Mouse (Mus musculus): ENCODE results near the gene Dcdc2a. TPM values are rescaled to one million over a fixed set of nuclear protein-coding genes. Genes with fewer than 3 reads are reported as not detected.

The Dcdc2a gene
- polyA plus RNA-seq, 1 experiment from 2014 or later, result 1.7 TPM

DNA sequence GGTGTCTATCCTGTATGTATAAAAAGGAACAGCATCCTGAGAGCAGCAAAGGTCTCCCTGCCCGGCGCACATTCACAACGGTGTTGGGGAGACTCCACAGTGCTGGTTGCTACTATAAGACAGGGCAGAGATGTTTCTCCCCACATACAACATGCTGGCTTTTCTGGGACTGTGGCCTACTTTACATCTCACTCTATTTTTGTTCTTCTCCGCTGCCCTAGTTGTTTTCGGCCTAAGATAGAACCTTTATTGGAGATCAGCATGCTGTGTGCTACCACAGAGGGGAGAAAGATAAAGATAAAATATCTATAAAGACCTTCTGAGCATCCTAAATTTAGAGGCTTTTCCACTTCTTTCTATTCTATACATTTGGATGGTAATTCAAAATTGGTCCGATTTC, 72.0 kb downstream of the Dcdc2a start:
- H3K9me3 ChIP-seq (ENCODE audit: control insufficient read depth, low read length), result no peaks in the 10 kb centered on the region
- H3K4me1 ChIP-seq (ENCODE audit: control insufficient read depth, insufficient read depth, low read length), result no peaks in the 10 kb centered on the region
- no peaks in the 10 kb centered on the region for H3K36me3 ChIP-seq (ENCODE audit: control insufficient read depth, insufficient read depth, low read length)
- no peak overlapping the region for H3K4me3 ChIP-seq (ENCODE audit: low read depth, low read length)
- DNase-seq (ENCODE audit: low spot score), result no peak
- no peak overlapping the region for H3K4me2 ChIP-seq (ENCODE audit: low read depth, low read length)
- H3K9ac ChIP-seq (ENCODE audit: low read depth, low read length), result no peak overlapping the region
- no peak for ATAC-seq (ENCODE audit: low read depth)
- H3K27me3 ChIP-seq (replicated peaks; ENCODE audit: control insufficient read depth, insufficient read depth, low read length), result no peaks in the 10 kb centered on the region
- 92% methylated on average over 6 of the region's 6 CpGs for WGBS
- no peak overlapping the region for H3K27ac ChIP-seq (replicated peaks; ENCODE audit: low read depth, low read length)

DNA sequence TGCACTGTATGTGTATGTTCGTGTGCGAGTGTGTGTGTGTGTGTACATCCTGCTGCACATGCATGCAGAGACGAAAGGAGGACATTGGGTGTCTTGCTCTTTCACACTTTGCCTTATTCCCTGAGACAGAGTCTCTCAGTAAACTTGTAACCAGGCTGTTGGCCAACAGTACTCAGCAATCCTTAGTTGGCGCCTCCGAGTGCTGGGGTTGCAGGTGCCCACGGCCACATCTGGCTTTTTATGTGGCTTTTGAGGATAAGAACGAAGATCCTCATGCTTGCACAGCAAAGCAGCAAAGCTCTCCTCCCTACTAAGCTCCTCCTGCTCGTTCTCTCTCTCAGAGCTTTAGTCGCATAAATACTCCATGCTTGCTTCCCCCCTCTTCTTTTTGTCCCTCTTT, 73.0 kb downstream of the Dcdc2a start:
- Histone ChIP-seq H3K27ac (replicated peaks; ENCODE audit: low read depth, low read length) (no peak overlapping the region), H3K36me3 (ENCODE audit: control insufficient read depth, insufficient read depth, low read length) (no peaks in the 10 kb centered on the region), H3K9me3 (ENCODE audit: control insufficient read depth, low read length) (no peaks in the 10 kb centered on the region), H3K9ac (ENCODE audit: low read depth, low read length) (no peak overlapping the region), H3K4me3 (ENCODE audit: low read depth, low read length) (no peak overlapping the region), H3K27me3 (replicated peaks; ENCODE audit: control insufficient read depth, insufficient read depth, low read length) (no peaks in the 10 kb centered on the region), H3K4me1 (ENCODE audit: control insufficient read depth, insufficient read depth, low read length) (no peaks in the 10 kb centered on the region), H3K4me2 (ENCODE audit: low read depth, low read length) (no peak overlapping the region)
- DNase-seq (ENCODE audit: low spot score), result no peak
- WGBS, result 88% methylated on average over 9 of the region's 9 CpGs
- ATAC-seq (ENCODE audit: low read depth), result no peak

DNA sequence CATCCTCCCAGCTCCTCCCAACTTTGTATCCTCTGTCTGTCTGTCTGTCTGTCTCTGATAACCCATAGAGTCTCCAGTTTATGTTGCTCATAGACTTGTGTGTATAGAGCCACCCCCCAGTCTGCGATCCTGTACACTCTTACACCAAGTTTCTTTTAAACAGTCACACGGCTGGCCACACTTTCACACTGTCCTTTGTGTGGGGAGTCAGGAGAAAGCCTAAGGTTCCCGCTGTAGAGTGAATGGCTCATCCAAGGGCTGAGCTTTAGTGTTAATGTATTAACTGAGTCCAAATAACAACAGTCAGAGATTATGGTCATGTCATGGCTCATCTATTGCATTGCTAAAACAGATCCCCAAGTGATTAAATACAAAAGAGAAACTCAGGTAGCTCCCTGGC, 87.3 kb downstream of the Dcdc2a start:
- no peaks in the 10 kb centered on the region for H3K36me3 ChIP-seq (ENCODE audit: control insufficient read depth, insufficient read depth, low read length)
- no peak for ATAC-seq (ENCODE audit: low read depth)
- 87% methylated on average over 3 of the region's 3 CpGs for WGBS

DNA sequence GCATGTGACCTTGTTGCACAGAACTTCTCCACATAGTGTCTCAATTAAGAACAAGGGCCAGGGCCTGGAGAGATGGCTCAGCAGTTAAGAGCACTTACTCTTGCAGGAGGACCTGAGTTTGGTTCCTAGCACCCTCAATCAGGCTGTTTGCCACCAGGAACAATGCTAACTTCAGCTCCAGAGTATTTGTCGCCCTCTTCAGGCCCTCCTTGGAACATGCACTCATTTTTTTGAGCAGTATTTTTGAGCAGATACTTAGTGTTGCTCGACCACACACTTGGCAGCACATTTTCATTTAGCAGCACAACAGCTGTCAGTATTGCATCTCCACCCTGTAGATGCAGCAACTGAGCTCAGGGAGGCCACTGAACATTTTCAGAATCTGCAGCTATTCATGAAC, 88.3 kb downstream of the Dcdc2a start:
- ATAC-seq (ENCODE audit: low read depth) (no peak), DNase-seq (ENCODE audit: low spot score) (no peak)
- WGBS, result 73% methylated on average over 2 of the region's 2 CpGs
- Histone ChIP-seq H3K9me3 (ENCODE audit: control insufficient read depth, low read length) (no peaks in the 10 kb centered on the region), H3K4me1 (ENCODE audit: control insufficient read depth, insufficient read depth, low read length) (no peaks in the 10 kb centered on the region), H3K36me3 (ENCODE audit: control insufficient read depth, insufficient read depth, low read length) (no peaks in the 10 kb centered on the region), H3K27ac (replicated peaks; ENCODE audit: low read depth, low read length) (no peak overlapping the region), H3K9ac (ENCODE audit: low read depth, low read length) (no peak overlapping the region), H3K4me3 (ENCODE audit: low read depth, low read length) (no peak overlapping the region), H3K4me2 (ENCODE audit: low read depth, low read length) (no peak overlapping the region), H3K27me3 (replicated peaks; ENCODE audit: control insufficient read depth, insufficient read depth, low read length) (no peaks in the 10 kb centered on the region)

More for the DNA sequence above, 87.3 kb downstream of the Dcdc2a start:
- H3K27ac ChIP-seq (replicated peaks; ENCODE audit: low read depth, low read length), result no peak overlapping the region
- no peaks in the 10 kb centered on the region for H3K9me3 ChIP-seq (ENCODE audit: control insufficient read depth, low read length)
- no peaks in the 10 kb centered on the region for H3K4me1 ChIP-seq (ENCODE audit: control insufficient read depth, insufficient read depth, low read length)
- no peak overlapping the region for H3K4me2 ChIP-seq (ENCODE audit: low read depth, low read length)
- H3K27me3 ChIP-seq (replicated peaks; ENCODE audit: control insufficient read depth, insufficient read depth, low read length), result no peaks in the 10 kb centered on the region
- H3K4me3 ChIP-seq (ENCODE audit: low read depth, low read length), result no peak overlapping the region
- DNase-seq (ENCODE audit: low spot score), result no peak
- no peak overlapping the region for H3K9ac ChIP-seq (ENCODE audit: low read depth, low read length)

DNA sequence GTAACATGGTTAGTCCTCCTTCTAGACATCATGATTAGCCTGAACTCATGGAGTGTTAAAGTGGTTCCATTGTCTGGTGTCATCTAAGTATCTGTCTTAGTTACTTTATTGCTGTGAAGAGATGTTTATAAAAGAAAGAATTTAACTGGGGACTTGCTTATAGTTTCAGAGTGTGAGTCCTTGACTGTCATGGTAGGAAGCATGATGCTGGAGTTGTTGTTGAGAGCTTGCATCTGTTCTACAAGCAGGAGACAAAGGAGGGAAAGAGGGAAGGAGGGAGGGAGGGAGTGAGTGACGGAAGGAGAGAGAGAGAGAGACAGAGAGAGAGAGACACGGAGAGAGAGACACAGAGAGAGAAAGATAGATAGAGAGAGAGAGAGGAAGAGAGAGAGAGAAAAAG, 90.4 kb downstream of the Dcdc2a start:
- Histone ChIP-seq H3K27ac (replicated peaks; ENCODE audit: low read depth, low read length) (no peak overlapping the region), H3K9ac (ENCODE audit: low read depth, low read length) (no peak overlapping the region), H3K36me3 (ENCODE audit: control insufficient read depth, insufficient read depth, low read length) (no peaks in the 10 kb centered on the region), H3K4me3 (ENCODE audit: low read depth, low read length) (no peak overlapping the region), H3K4me2 (ENCODE audit: low read depth, low read length) (no peak overlapping the region), H3K4me1 (ENCODE audit: control insufficient read depth, insufficient read depth, low read length) (no peaks in the 10 kb centered on the region), H3K9me3 (ENCODE audit: control insufficient read depth, low read length) (no peaks in the 10 kb centered on the region), H3K27me3 (replicated peaks; ENCODE audit: control insufficient read depth, insufficient read depth, low read length) (no peaks in the 10 kb centered on the region)
- DNase-seq (ENCODE audit: low spot score) (no peak), ATAC-seq (ENCODE audit: low read depth) (no peak)
- WGBS, result 79% methylated on average over 2 of the region's 2 CpGs

DNA sequence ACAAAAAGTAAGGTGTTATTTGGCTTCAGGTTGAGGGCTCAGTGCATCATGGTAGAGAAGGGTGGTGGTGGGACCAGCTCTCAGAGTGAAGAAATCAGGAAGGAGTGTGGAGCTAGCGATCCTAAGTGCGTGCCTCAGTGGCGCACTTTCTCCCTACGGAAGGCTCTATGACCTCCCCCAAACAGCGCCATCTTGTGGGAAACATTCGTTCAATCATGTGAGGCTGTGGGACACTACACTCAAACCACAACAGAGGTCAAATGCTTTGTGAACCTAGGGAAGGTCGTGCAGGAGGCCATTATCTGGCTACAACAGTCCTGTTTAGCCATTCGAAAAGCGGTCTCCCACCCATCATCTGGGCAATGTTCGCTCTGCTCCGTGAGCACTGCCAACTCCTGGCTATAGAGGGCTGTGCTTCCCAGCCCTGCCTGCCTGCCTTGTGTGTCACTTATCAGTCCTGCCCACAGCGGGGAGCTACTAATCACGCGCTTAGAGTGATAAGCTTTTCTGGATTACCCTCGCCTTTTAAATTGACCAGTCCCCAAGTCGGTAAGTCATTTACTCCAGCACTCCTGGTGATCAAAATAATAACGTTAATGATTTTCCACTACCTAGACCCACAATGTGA, 94.5 kb downstream of the Dcdc2a start:
- Histone ChIP-seq H3K36me3 (ENCODE audit: control insufficient read depth, insufficient read depth, low read length) (no peaks in the 10 kb centered on the region), H3K9ac (ENCODE audit: low read depth, low read length) (no peak overlapping the region), H3K4me2 (ENCODE audit: low read depth, low read length) (no peak overlapping the region), H3K4me1 (ENCODE audit: control insufficient read depth, insufficient read depth, low read length) (no peaks in the 10 kb centered on the region), H3K4me3 (ENCODE audit: low read depth, low read length) (no peak overlapping the region), H3K9me3 (ENCODE audit: control insufficient read depth, low read length) (no peaks in the 10 kb centered on the region), H3K27ac (replicated peaks; ENCODE audit: low read depth, low read length) (no peak overlapping the region), H3K27me3 (replicated peaks; ENCODE audit: control insufficient read depth, insufficient read depth, low read length) (no peaks in the 10 kb centered on the region)
- DNase-seq (ENCODE audit: low spot score) (no peak), ATAC-seq (ENCODE audit: low read depth) (no peak)
- 30% methylated on average over 17 of the region's 17 CpGs for WGBS

DNA sequence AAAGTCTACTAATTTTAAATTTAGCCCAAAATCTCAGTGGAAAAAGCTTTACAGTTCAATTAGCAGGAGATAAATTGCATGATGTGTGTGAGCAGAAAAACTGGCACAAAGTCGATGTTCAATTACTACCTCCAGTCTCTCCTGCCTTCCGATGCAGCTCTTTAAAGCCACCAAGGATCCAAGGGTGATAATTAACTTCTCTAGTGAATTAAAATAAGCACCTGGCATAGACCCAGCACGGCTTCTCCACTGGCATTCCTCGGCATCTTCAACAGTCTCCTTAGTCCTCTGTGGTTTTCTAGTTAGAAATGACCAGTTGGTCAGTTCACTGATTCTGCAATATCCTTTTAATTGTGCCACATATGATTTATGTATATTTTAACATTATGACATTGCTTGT, 95.1 kb downstream of the Dcdc2a start:
- ATAC-seq (ENCODE audit: low read depth), result no peak
- no peak overlapping the region for H3K4me3 ChIP-seq (ENCODE audit: low read depth, low read length)
- 66% methylated on average over 4 of the region's 4 CpGs for WGBS

DNA sequence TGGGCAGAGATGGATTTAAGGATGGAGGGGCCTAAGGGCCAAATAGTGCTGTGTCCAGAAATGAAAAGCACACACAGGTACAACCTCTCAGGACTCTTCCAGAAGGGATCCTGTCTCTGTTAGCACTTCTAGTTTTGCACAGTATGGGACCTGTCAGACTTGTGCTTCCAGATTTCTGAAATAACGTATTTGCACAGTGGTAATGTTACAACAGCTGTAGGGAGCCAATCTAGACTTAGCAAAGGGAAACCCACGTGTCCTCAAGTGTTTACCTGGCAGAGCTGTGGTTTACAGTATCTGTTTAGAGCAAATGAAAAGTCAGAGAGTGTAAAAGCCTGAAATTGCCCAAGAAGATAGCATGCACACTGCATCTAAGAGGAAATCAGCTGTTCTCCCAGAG, 104.1 kb downstream of the Dcdc2a start:
- Histone ChIP-seq H3K4me2 (ENCODE audit: low read depth, low read length) (no peak overlapping the region), H3K27me3 (replicated peaks; ENCODE audit: control insufficient read depth, insufficient read depth, low read length) (no peaks in the 10 kb centered on the region), H3K4me3 (ENCODE audit: low read depth, low read length) (no peak overlapping the region), H3K9ac (ENCODE audit: low read depth, low read length) (no peak overlapping the region), H3K36me3 (ENCODE audit: control insufficient read depth, insufficient read depth, low read length) (no peaks in the 10 kb centered on the region), H3K27ac (replicated peaks; ENCODE audit: low read depth, low read length) (no peak overlapping the region), H3K4me1 (ENCODE audit: control insufficient read depth, insufficient read depth, low read length) (no peaks in the 10 kb centered on the region), H3K9me3 (ENCODE audit: control insufficient read depth, low read length) (no peaks in the 10 kb centered on the region)
- 50% methylated on average over 2 of the region's 2 CpGs for WGBS
- ATAC-seq (ENCODE audit: low read depth) (peak; percentile 83), DNase-seq (ENCODE audit: low spot score) (peak; percentile 52)

More for the DNA sequence above, 95.1 kb downstream of the Dcdc2a start:
- Histone ChIP-seq H3K36me3 (ENCODE audit: control insufficient read depth, insufficient read depth, low read length) (no peaks in the 10 kb centered on the region), H3K9me3 (ENCODE audit: control insufficient read depth, low read length) (no peaks in the 10 kb centered on the region), H3K27me3 (replicated peaks; ENCODE audit: control insufficient read depth, insufficient read depth, low read length) (no peaks in the 10 kb centered on the region), H3K4me1 (ENCODE audit: control insufficient read depth, insufficient read depth, low read length) (no peaks in the 10 kb centered on the region), H3K4me2 (ENCODE audit: low read depth, low read length) (no peak overlapping the region), H3K9ac (ENCODE audit: low read depth, low read length) (no peak overlapping the region), H3K27ac (replicated peaks; ENCODE audit: low read depth, low read length) (no peak overlapping the region)
- no peak for DNase-seq (ENCODE audit: low spot score)

DNA sequence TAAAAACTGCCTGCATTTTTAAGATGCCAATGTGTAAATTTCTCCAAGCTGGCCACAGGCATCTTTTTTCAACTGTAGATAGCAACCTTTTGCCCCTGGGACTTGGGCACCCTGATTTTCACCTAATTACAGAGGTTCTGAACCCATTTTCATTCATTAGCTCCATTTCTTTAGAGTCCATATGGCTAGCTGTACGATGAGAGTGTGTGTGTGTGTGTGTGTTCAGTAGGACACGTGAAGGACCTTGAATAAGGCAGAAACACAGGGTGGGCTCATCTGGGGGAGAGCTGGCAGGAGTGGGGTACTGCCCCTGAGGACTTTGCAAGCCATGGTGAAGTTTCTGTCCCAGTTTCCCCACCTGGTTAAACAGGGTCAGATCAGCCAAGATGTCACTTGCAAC, 105.0 kb downstream of the Dcdc2a start:
- DNase-seq (ENCODE audit: low spot score) (no peak), ATAC-seq (ENCODE audit: low read depth) (no peak)
- no peaks in the 10 kb centered on the region for H3K9me3 ChIP-seq (ENCODE audit: control insufficient read depth, low read length)
- 61% methylated on average over 2 of the region's 2 CpGs for WGBS
- H3K4me2 ChIP-seq (ENCODE audit: low read depth, low read length), result no peak overlapping the region
- H3K27me3 ChIP-seq (replicated peaks; ENCODE audit: control insufficient read depth, insufficient read depth, low read length), result no peaks in the 10 kb centered on the region
- H3K36me3 ChIP-seq (ENCODE audit: control insufficient read depth, insufficient read depth, low read length), result no peaks in the 10 kb centered on the region
- no peak overlapping the region for H3K9ac ChIP-seq (ENCODE audit: low read depth, low read length)
- H3K4me1 ChIP-seq (ENCODE audit: control insufficient read depth, insufficient read depth, low read length), result no peaks in the 10 kb centered on the region
- no peak overlapping the region for H3K27ac ChIP-seq (replicated peaks; ENCODE audit: low read depth, low read length)
- no peak overlapping the region for H3K4me3 ChIP-seq (ENCODE audit: low read depth, low read length)
